Mouse (Mus musculus): ENCODE results near the gene Mthfr.

- TF ChIP-seq CTCF (IDR thresholded peaks at IDR 0.05; ENCODE audit: low read depth) (peak; percentile 34), EP300 (IDR thresholded peaks at IDR 0.05; ENCODE audit: low read depth) (no peak)
Measured at GRCm38 (mm10) chr4:148057661-148058209, 18.9 kb downstream of the Mthfr start.

Measured in liver, postnatal 0 days (tissue).